Mouse (Mus musculus) testis, adult 2 months (tissue): ENCODE measurements around the gene Tuba1a.

Experiments
- CTCF ChIP-seq: fragments of 200-500 bp; IDR thresholded peaks from 2 replicates; pipeline ENCODE4 v1.5.1; 2012; ENCODE audit warnings: low read depth, mild to moderate bottlenecking, inconsistent platforms, low read length, moderate library complexity; ENCODE audit not compliant: control insufficient read depth, insufficient read depth, insufficient replicate concordance
- POLR2A ChIP-seq: fragments of 200-500 bp; IDR thresholded peaks from 2 replicates; pipeline ENCODE4 v1.6.1; 2012; ENCODE audit warnings: low read depth, mild to moderate bottlenecking, inconsistent platforms, low read length, moderate library complexity; ENCODE audit not compliant: control insufficient read depth

DNA sequence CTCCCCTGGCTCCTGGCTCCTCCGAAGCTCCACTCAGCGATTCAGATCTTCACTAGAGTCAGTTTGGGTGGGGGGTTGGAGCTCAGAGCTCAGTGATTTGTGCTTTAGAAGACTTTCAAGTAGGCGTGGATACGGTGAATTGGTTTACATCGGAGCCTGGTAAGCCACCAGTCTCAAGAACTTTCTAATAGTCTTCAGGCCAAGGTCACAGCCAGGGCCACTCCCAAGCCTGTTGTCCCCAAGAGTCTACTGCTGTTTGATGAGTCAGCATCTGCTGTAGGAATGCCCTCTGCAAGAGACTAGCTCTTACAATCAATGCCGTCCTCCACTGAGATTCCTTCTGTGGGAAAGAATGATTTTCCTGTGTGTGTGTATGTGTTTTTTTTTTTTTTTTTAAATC, 28.6 kb upstream of the Tuba1a start:
- TF ChIP-seq POLR2A = no peak
- TF ChIP-seq CTCF = no peak
